Mouse (Mus musculus) embryonic fibroblast, embryonic 13.5 days (primary cell): ENCODE measurements around the gene Serpinf2. TPM values are rescaled to one million over a fixed set of nuclear protein-coding genes. Genes with fewer than 3 reads are reported as not detected.

Source experiments
- H3K27ac ChIP-seq: 2 replicates; pipeline ENCODE4 v1.5.1; 2012; ENCODE audit warnings: low read length, control low read depth, inconsistent platforms; ENCODE audit not compliant: insufficient read depth
- H3K4me1 ChIP-seq: 2 replicates; pipeline ENCODE4 v1.6.1; 2011; ENCODE audit warnings: low read length; ENCODE audit not compliant: control insufficient read depth, insufficient read depth
- H3K4me3 ChIP-seq: 2 replicates; pipeline ENCODE4 v1.5.1; 2011; ENCODE audit warnings: mild to moderate bottlenecking, control low read depth, low read length; ENCODE audit not compliant: insufficient read depth
- CTCF ChIP-seq: IDR thresholded peaks from 2 replicates; pipeline ENCODE4 v1.5.1; 2011; ENCODE audit warnings: mild to moderate bottlenecking, control low read depth, low read length, moderate library complexity, borderline replicate concordance; ENCODE audit not compliant: insufficient read depth
- POLR2A ChIP-seq: IDR thresholded peaks from 2 replicates; pipeline ENCODE4 v1.6.1; 2011; ENCODE audit warnings: low read depth, mild to moderate bottlenecking, control low read depth, low read length, moderate library complexity
- polyA plus RNA-seq: library from polyadenylated mRNA; stranded (reverse); fragments of >200 nt; gene quantifications from 2 replicates; pipeline ENCODE4 v1.2.4, GENCODE M21; 2011; ENCODE audit warnings: low read depth; ENCODE audit not compliant: missing spikeins, insufficient read length

The Serpinf2 gene
- polyA plus RNA-seq, 1 experiment, result not detected

DNA sequence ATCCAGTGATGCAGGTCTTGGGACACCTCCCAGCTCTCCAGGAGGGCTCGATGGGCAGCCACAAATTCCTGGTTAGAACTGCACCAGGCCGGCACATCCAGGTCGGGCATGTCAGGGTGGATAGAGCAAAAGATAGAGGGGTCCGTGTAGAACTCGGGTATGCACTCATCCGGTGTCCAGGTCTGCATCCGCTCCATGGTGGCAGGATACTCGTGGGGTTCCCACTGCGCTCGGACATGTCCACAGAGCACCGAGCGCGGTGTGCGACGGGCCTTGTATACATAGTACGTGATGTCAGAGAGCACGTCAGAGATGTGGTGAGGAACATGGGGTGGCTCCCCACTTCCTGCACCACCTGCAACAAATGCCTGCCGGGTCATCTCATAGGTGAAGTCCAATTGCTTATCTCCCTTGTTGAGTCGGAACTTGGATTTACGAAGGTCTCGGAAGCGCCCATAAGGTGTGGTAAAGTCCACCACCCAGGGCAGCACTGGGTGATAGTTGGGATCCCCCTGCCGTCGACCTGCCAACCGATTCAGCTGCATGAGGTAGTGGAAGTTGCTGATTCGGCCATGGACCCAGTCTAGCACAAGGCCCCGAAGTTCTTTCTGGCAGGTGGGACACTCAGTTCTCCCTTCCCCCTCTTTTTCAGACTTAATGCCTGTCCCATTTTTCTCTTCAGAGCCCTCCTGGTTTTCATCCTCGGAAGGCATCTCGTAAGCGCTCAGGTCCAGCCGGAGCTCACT is 13.6 kb upstream of the Serpinf2 start:
- H3K4me3 ChIP-seq, result no peak overlapping the region

DNA sequence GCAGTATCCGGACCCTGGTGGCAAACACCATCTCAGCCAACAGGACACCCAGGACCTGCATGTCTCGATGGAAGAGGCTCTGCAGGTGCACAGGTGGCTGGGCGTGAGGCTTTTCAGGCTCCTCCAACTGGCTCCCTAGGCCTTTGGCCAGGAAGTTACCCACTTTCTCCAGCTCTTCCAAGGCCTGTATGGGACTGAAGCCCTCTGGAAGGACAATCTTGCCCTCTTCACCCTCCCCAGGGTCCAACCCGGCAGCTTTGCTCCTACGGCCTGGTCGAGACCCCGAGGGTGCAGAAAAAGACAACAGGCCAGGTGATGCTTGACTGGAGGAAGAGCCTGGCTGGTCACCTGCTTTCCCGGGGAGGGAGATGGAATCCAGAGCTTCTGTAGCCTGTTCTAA is 12.7 kb upstream of the Serpinf2 start:
- H3K4me1 ChIP-seq, result no peaks in the 10 kb centered on the region; the same call in 1 of the 2 replicates
- H3K27ac ChIP-seq, result no peak overlapping the region
- TF ChIP-seq CTCF (no peak), POLR2A (no peak)
- no peak overlapping the region for H3K4me3 ChIP-seq

More for the DNA sequence above, 13.6 kb upstream of the Serpinf2 start:
- TF ChIP-seq CTCF (no peak), POLR2A (no peak)
- Histone ChIP-seq H3K27ac (no peak overlapping the region), H3K4me1 (no peaks in the 10 kb centered on the region; the same call in 1 of the 2 replicates)

DNA sequence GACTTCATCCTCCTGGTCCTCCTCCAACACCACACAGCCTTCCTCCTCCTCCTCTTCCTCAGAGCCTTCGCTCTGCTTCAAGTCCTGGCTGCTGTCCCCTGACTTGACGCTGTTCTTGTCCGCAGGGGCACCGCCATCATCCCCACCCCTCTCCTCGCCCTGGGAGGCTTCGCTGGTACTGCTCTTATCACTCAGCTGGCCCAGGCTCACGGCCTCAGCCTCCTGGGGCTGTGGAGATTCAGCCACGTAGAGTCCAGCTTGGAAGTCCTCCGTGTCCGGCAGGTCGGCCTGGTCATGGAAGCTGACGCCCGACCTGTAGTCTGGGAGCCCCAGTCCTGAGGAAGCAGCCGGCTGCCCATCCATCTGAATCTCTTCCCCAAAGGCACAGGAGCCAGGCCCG is 11.5 kb upstream of the Serpinf2 start:
- no peak overlapping the region for H3K4me3 ChIP-seq
- no peaks in the 10 kb centered on the region; the same call in 1 of the 2 replicates for H3K4me1 ChIP-seq
- H3K27ac ChIP-seq, result no peak overlapping the region
- TF ChIP-seq POLR2A, result no peak
- no peak for TF ChIP-seq CTCF

- no peaks in the 10 kb centered on the region; the same call in 1 of the 2 replicates for H3K4me1 ChIP-seq
Measured at GRCm38 (mm10) chr11:75450304-75450908, 11.0 kb upstream of the Serpinf2 start.

GRCm38 (mm10) chr11:75449695-75450094 is 10.3 kb upstream of the Serpinf2 start:
- H3K4me1 ChIP-seq, result no peaks in the 10 kb centered on the region; the same call in 1 of the 2 replicates
- no peak overlapping the region for H3K27ac ChIP-seq
- H3K4me3 ChIP-seq, result no peak overlapping the region
- no peak for TF ChIP-seq CTCF

More at GRCm38 (mm10) chr11:75450304-75450908, 11.0 kb upstream of the Serpinf2 start:
- Histone ChIP-seq H3K27ac (no peak overlapping the region), H3K4me3 (no peak overlapping the region)
- TF ChIP-seq POLR2A, result no peak
- TF ChIP-seq CTCF, result no peak

- H3K4me3 ChIP-seq, result no peak overlapping the region
- H3K4me1 ChIP-seq, result no peaks in the 10 kb centered on the region
- TF ChIP-seq POLR2A, result no peak
- TF ChIP-seq CTCF, result no peak
- H3K27ac ChIP-seq, result no peak overlapping the region
Measured at GRCm38 (mm10) chr11:75448575-75448974, 9.2 kb upstream of the Serpinf2 start.

DNA sequence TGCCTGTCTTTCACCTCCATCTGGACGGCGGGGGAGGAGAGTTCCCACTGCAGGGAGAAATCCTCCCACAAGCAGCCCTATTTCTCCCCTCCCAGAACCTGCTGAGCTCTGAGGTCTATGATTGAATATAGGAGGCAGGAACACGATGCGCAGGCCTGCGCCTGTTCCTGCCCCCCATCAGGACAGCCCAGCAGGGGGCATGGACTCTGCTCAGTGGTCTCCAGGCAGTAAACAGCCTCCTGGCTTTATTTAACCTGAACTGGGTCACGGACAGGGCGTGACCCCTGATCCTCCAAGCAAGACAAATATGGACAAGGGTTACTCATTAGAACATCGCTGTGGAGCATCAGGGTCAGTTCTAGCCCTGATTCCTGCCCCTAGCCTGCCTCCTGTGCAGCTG is 4.3 kb upstream of the Serpinf2 start:
- Histone ChIP-seq H3K27ac (no peak overlapping the region), H3K4me1 (no peaks in the 10 kb centered on the region), H3K4me3 (no peak overlapping the region)
- no peak for TF ChIP-seq POLR2A
- no peak for TF ChIP-seq CTCF

GRCm38 (mm10) chr11:75441601-75442000 is 2.2 kb upstream of the Serpinf2 start:
- H3K4me1 ChIP-seq, result no peaks in the 10 kb centered on the region
- TF ChIP-seq POLR2A (no peak), CTCF (no peak)
- no peak overlapping the region for H3K4me3 ChIP-seq
- H3K27ac ChIP-seq, result no peak overlapping the region

GRCm38 (mm10) chr11:75441034-75441433 is 1.6 kb upstream of the Serpinf2 start:
- no peak overlapping the region for H3K27ac ChIP-seq
- TF ChIP-seq CTCF (no peak), POLR2A (no peak)
- no peak overlapping the region for H3K4me3 ChIP-seq
- no peaks in the 10 kb centered on the region for H3K4me1 ChIP-seq

- H3K27ac ChIP-seq, result no peak overlapping the region
- TF ChIP-seq CTCF, result no peak
- TF ChIP-seq POLR2A, result no peak
- H3K4me3 ChIP-seq, result no peak overlapping the region
- no peaks in the 10 kb centered on the region for H3K4me1 ChIP-seq
Measured at GRCm38 (mm10) chr11:75439951-75440350, 560 bp upstream of the Serpinf2 start.
